Mouse (Mus musculus): ENCODE results near the gene Pcbp2.

Gene Pcbp2

GRCm38 (mm10) chr15:102526111-102527002 is 56.0 kb downstream of the Pcbp2 start:
- ATAC-seq (ENCODE audit: low TSS enrichment) = no peak

GRCm38 (mm10) chr15:102527936-102528335 is 57.6 kb downstream of the Pcbp2 start:
- ATAC-seq (ENCODE audit: low TSS enrichment) = no peak

- no peak for ATAC-seq (ENCODE audit: low TSS enrichment)
Measured at GRCm38 (mm10) chr15:102528396-102528795, 58.1 kb downstream of the Pcbp2 start.

- no peak for ATAC-seq (ENCODE audit: low TSS enrichment)
Measured at GRCm38 (mm10) chr15:102530566-102530965, 60.2 kb downstream of the Pcbp2 start.

- ATAC-seq (ENCODE audit: low TSS enrichment) = no peak
Measured at GRCm38 (mm10) chr15:102531586-102531985, 61.2 kb downstream of the Pcbp2 start.

- no peak for ATAC-seq (ENCODE audit: low TSS enrichment)
Measured at GRCm38 (mm10) chr15:102532106-102532900, 62.0 kb downstream of the Pcbp2 start.

- no peak for ATAC-seq (ENCODE audit: low TSS enrichment)
Measured at GRCm38 (mm10) chr15:102533926-102534325, 63.6 kb downstream of the Pcbp2 start.

- ATAC-seq (ENCODE audit: low TSS enrichment) = no peak
Measured at GRCm38 (mm10) chr15:102544801-102545200, 74.5 kb downstream of the Pcbp2 start.

GRCm38 (mm10) chr15:102546246-102546645 is 75.9 kb downstream of the Pcbp2 start:
- ATAC-seq (ENCODE audit: low TSS enrichment) = no peak

GRCm38 (mm10) chr15:102546677-102547427 is 76.5 kb downstream of the Pcbp2 start:
- peak; percentile 91 for ATAC-seq (ENCODE audit: low TSS enrichment)

- ATAC-seq (ENCODE audit: low TSS enrichment) = peak; percentile 38; the same call in 1 of the 2 replicates
Measured at GRCm38 (mm10) chr15:102547478-102547877, 77.1 kb downstream of the Pcbp2 start.
